Mouse (Mus musculus): ENCODE measurements around the gene H2-DMa. TPM values are rescaled to one million over a fixed set of nuclear protein-coding genes. Genes with fewer than 3 reads are reported as not detected.

The H2-DMa gene
- polyA plus RNA-seq, 1 experiment from 2014 or later, result 10.8 TPM

DNA sequence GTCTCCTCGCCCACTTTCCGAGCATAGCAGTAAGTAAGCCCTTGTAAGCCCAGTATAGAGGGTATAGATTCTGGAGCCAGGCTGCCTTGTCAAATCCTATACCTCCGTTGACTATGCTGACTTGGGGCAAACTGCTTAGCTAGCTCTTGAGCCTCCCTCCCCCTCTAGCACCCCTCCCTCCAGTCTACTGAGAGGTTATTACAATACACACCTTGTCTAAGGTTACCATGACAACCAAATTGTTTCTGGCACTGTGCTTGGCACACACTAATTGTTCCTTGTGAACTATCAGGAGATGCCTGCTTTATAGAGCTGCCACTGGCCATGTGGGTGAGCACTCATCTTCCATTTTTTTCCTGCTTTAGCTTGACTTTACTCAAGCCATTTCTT, 9.5 kb upstream of the H2-DMa start:
- H3K27ac ChIP-seq (ENCODE audit: low read length), result no peak overlapping the region; the same call in none of the 2 replicates
- no peak overlapping the region for H3K9ac ChIP-seq (ENCODE audit: low read length)
- H3K4me1 ChIP-seq (ENCODE audit: control insufficient read depth, insufficient read depth, low read length), result 0 out of 2 replicates have a peak, but pooled peaks cover 2% of the 10 kb centered on the region
- no peak overlapping the region for H3K4me3 ChIP-seq (replicated peaks; ENCODE audit: low read length)
- no peak for ATAC-seq (ENCODE audit: insufficient read depth, low FRiP score)
- no peak overlapping the region for H3K4me2 ChIP-seq (ENCODE audit: low read depth, low read length)
- WGBS, result 60% methylated on average over 3 of the region's 3 CpGs
- peaks cover 38% of the 10 kb centered on the region for H3K36me3 ChIP-seq (ENCODE audit: control insufficient read depth, insufficient read depth, low read length)
- no peaks in the 10 kb centered on the region for H3K27me3 ChIP-seq (ENCODE audit: control insufficient read depth, insufficient read depth, low read length)
- no peaks in the 10 kb centered on the region for H3K9me3 ChIP-seq (replicated peaks; ENCODE audit: control insufficient read depth, low read length)

DNA sequence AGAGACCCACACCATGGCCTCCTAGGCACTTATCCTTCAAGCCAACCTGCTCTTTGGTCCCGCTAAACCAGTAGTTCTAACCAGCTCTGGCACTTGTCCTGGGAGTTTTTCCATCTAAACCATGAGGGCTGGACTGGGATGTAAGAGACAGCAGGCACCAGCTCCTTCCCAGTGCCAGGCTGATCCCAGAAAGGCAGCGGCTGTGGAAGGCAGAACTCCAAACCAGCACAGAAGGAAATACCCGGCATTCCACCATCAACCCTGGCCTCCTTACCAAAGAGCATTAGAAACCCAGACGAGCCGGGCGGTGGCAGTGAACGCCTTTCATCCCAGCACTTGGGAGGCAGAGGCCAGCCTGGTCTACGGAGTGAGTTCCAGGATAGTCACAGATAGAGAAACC, 9.0 kb upstream of the H2-DMa start:
- peak overlapping the region; percentile 32 for H3K27ac ChIP-seq (ENCODE audit: low read length)
- H3K36me3 ChIP-seq (ENCODE audit: control insufficient read depth, insufficient read depth, low read length), result peaks cover 43% of the 10 kb centered on the region
- no peak for ATAC-seq (ENCODE audit: insufficient read depth, low FRiP score)

DNA sequence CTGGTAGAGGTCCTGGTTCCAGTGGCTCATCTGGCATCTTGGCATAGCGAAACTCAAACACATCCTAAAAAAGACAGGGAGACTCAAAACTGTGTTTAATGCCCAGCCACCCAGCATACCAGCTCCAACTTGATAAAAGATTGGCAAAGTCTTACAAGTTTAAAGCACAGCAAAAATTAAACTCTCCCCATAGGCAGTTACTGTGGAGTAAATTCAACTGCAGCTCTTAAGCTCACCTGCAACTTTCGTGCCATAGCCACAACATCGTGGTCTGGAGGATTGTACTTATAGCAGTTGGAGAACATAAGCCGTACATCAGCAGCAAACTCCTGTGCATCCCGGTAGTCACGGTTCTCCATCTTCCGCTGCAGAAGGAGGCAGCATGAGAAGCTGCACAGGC, 5.2 kb upstream of the H2-DMa start:
- no peak for ATAC-seq (ENCODE audit: insufficient read depth, low FRiP score)

More for the DNA sequence above, 9.0 kb upstream of the H2-DMa start:
- H3K4me1 ChIP-seq (ENCODE audit: control insufficient read depth, insufficient read depth, low read length), result 0 out of 2 replicates have a peak, but pooled peaks cover 3% of the 10 kb centered on the region
- no peak overlapping the region for H3K9ac ChIP-seq (ENCODE audit: low read length)
- no peak overlapping the region for H3K4me2 ChIP-seq (ENCODE audit: low read depth, low read length)
- no peaks in the 10 kb centered on the region for H3K27me3 ChIP-seq (ENCODE audit: control insufficient read depth, insufficient read depth, low read length)
- no peak overlapping the region for H3K4me3 ChIP-seq (replicated peaks; ENCODE audit: low read length)
- no peaks in the 10 kb centered on the region for H3K9me3 ChIP-seq (replicated peaks; ENCODE audit: control insufficient read depth, low read length)
- WGBS, result 57% methylated on average over 8 of the region's 8 CpGs

DNA sequence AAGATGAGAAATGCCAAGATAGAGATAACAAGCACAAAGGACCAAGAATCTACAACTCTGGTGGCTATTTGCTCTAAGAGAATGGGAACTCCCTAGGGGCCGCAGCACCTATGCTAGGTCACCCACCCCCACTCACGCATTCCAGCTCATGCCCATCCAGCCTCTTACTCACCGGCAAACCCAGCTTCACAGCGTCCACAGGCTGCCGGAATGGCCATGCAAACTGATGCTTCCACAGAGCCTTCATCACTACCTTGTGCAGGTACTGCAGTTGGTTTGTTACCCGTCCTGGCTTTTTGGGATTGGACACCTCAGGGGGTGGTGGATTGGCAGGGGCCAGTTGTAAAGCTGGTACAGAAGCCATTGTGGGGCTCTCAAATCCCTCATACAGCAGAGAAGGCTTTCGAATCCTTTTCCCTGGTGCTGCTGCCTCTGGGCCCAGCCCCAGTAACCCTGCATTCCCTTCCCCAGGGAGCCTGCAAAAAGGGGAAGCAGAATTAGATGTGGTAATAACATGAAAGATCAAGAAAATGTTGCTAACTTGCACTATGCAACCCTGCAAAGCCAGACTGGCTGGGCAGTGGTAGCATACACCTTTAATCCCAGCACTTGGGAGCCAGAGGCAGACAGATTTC, 2.5 kb upstream of the H2-DMa start:
- ATAC-seq (ENCODE audit: insufficient read depth, low FRiP score), result no peak
- WGBS, result 23% methylated on average over 7 of the region's 7 CpGs
- peaks cover 49% of the 10 kb centered on the region for H3K36me3 ChIP-seq (ENCODE audit: control insufficient read depth, insufficient read depth, low read length)

More for the DNA sequence above, 5.2 kb upstream of the H2-DMa start:
- WGBS, result 92% methylated on average over 7 of the region's 7 CpGs
- Histone ChIP-seq H3K9ac (ENCODE audit: low read length) (no peak overlapping the region), H3K4me3 (replicated peaks; ENCODE audit: low read length) (no peak overlapping the region), H3K27ac (ENCODE audit: low read length) (no peak overlapping the region), H3K9me3 (replicated peaks; ENCODE audit: control insufficient read depth, low read length) (no peaks in the 10 kb centered on the region), H3K4me1 (ENCODE audit: control insufficient read depth, insufficient read depth, low read length) (peaks cover 17% of the 10 kb centered on the region), H3K27me3 (ENCODE audit: control insufficient read depth, insufficient read depth, low read length) (no peaks in the 10 kb centered on the region), H3K36me3 (ENCODE audit: control insufficient read depth, insufficient read depth, low read length) (peaks cover 58% of the 10 kb centered on the region), H3K4me2 (ENCODE audit: low read depth, low read length) (no peak overlapping the region)

DNA sequence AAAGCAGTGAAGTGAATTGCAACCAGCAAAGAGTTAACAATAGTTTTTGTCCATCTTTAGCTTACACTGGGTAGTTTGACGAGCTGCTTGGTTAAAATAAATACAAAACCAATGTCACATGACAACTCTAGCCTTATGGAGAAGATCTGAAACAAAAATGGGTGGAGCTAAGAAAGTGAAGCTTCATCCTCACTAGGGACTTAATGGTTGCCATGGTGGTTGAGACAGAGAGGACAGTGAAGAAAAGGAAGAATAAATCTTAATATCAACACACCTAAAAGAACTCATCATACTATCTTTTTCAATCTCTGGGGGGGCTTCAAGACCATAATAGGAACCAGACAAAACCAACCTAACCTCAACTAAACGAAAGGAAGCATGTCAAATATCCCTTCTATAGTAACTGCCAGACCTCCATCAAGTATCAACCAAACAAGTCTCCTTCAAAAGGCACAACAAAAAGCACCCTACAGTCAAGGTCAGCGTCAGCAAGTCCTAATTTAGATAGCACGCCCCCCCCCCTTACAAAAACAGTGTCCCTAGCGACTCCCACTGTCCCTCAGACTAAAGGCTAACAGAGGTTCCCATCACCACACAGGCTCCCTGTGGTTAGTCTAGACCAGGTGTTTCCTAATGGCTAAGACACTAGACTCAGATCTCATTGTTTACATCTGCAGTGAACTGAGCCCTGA, 1.8 kb upstream of the H2-DMa start:
- no peaks in the 10 kb centered on the region for H3K27me3 ChIP-seq (ENCODE audit: control insufficient read depth, insufficient read depth, low read length)
- 0% methylated on average over 5 of the region's 5 CpGs for WGBS
- H3K9ac ChIP-seq (ENCODE audit: low read length), result peak overlapping the region; percentile 87
- peak overlapping the region; percentile 78; the same call in 1 of the 2 replicates for H3K27ac ChIP-seq (ENCODE audit: low read length)
- peak overlapping the region; percentile 96 for H3K4me3 ChIP-seq (replicated peaks; ENCODE audit: low read length)
- ATAC-seq (ENCODE audit: insufficient read depth, low FRiP score), result no peak
- H3K4me1 ChIP-seq (ENCODE audit: control insufficient read depth, insufficient read depth, low read length), result peaks cover 17% of the 10 kb centered on the region
- no peaks in the 10 kb centered on the region for H3K9me3 ChIP-seq (replicated peaks; ENCODE audit: control insufficient read depth, low read length)
- H3K4me2 ChIP-seq (ENCODE audit: low read depth, low read length), result peak overlapping the region; percentile 97
- H3K36me3 ChIP-seq (ENCODE audit: control insufficient read depth, insufficient read depth, low read length), result peaks cover 42% of the 10 kb centered on the region

More for the DNA sequence above, 2.5 kb upstream of the H2-DMa start:
- H3K27ac ChIP-seq (ENCODE audit: low read length), result no peak overlapping the region
- peaks cover 17% of the 10 kb centered on the region for H3K4me1 ChIP-seq (ENCODE audit: control insufficient read depth, insufficient read depth, low read length)
- peak overlapping the region; percentile 97 for H3K4me2 ChIP-seq (ENCODE audit: low read depth, low read length)
- H3K27me3 ChIP-seq (ENCODE audit: control insufficient read depth, insufficient read depth, low read length), result no peaks in the 10 kb centered on the region
- H3K9ac ChIP-seq (ENCODE audit: low read length), result peak overlapping the region; percentile 87
- peak overlapping the region; percentile 96 for H3K4me3 ChIP-seq (replicated peaks; ENCODE audit: low read length)
- H3K9me3 ChIP-seq (replicated peaks; ENCODE audit: control insufficient read depth, low read length), result no peaks in the 10 kb centered on the region

DNA sequence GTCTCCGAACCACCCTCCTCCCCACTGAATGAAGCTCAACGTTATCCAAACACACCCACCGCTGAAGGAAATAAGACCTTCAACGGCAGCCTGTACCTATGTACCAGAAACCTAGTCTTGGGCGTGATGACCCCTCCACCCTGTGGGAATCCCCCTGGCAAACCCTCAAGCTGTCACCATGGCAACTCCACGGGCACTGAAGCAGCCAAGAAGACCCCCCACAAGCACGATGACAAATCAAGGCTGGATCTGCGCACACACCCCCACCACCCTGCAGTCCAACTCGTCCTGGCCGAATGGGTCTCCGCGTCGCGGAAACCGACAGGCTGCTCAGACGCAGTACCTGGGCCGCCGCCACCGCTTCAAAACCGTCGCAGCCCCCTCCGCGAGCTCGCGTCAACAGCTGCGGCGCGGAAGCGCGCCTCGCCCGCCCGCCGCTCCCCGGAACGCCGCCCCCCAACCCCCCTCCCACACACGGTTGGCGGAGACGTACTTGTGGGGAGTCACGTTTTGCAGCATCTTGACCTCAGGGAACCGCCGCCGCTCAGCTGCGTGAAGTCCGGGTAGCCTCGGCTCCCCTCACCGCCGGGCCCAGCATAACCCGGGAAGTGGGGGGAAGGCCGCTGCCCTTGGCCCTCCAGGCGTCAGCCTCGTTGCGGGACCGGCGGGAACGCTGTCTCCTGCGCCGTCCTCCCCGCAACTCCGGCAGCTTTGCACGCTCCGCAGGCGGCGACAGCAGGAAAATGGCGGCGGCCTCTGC, 1.0 kb upstream of the H2-DMa start:
- ATAC-seq (ENCODE audit: insufficient read depth, low FRiP score), result no peak
- under 1% methylated on average over 67 of the region's 67 CpGs for WGBS
- Histone ChIP-seq H3K4me2 (ENCODE audit: low read depth, low read length) (peak overlapping the region; percentile 97), H3K9me3 (replicated peaks; ENCODE audit: control insufficient read depth, low read length) (no peaks in the 10 kb centered on the region), H3K4me3 (replicated peaks; ENCODE audit: low read length) (peak overlapping the region; percentile 96), H3K9ac (ENCODE audit: low read length) (peak overlapping the region; percentile 87), H3K27me3 (ENCODE audit: control insufficient read depth, insufficient read depth, low read length) (no peaks in the 10 kb centered on the region), H3K27ac (ENCODE audit: low read length) (peak overlapping the region; percentile 78), H3K4me1 (ENCODE audit: control insufficient read depth, insufficient read depth, low read length) (peaks cover 17% of the 10 kb centered on the region), H3K36me3 (ENCODE audit: control insufficient read depth, insufficient read depth, low read length) (peaks cover 35% of the 10 kb centered on the region)

DNA sequence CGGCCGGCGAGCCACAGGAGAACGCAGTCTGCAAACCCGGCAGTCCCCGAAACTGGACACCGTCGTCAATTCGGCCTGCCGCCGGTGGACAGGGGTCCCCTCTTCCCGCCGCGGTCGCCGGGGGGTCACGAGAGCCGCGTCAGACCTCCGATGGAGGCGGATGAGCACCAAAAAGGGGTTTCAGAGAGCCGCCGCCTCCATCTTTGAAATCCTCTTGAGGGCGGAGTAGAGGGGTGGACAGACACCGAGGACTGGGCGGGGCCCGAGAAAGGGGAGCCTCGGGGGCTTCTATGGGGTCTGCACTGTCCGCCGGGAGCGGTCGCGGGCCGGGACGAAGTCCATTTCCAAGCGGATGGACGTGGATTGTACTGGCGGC, 480 bp upstream of the H2-DMa start:
- Histone ChIP-seq H3K36me3 (ENCODE audit: control insufficient read depth, insufficient read depth, low read length) (peaks cover 29% of the 10 kb centered on the region), H3K27ac (ENCODE audit: low read length) (peak overlapping the region; percentile 78), H3K9ac (ENCODE audit: low read length) (peak overlapping the region; percentile 87), H3K9me3 (replicated peaks; ENCODE audit: control insufficient read depth, low read length) (no peaks in the 10 kb centered on the region), H3K4me2 (ENCODE audit: low read depth, low read length) (peak overlapping the region; percentile 97), H3K4me3 (replicated peaks; ENCODE audit: low read length) (peak overlapping the region; percentile 96), H3K27me3 (ENCODE audit: control insufficient read depth, insufficient read depth, low read length) (no peaks in the 10 kb centered on the region), H3K4me1 (ENCODE audit: control insufficient read depth, insufficient read depth, low read length) (peaks cover 18% of the 10 kb centered on the region)
- no peak for ATAC-seq (ENCODE audit: insufficient read depth, low FRiP score)
- under 1% methylated on average over 38 of the region's 38 CpGs for WGBS

DNA sequence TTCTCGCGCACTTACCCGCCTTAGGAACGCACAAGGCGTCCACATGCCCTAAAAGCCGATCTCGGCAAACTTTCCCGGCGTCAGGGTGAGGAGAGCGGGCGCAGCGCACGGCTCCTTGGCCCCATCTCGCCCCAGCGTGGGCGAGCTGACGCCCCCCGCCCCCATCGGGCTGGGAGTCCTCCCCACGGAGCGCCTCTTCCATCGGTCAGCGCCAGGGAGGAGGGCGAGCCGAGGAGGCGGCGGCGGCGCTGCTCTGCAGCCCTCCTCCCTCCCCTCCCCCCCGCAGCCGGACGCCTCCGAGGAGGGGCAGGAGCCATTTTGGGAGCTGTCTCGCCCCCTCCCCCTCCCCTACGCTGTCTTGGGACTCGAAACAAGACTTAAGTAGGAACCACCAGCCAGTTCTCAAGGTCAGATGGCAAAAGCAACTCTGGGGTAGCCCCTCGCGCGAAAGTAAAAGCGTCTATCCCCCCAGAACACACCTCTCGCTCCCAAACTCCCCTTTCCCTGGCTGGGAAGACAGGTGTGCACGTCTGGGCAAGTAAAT, 911 bp downstream of the H2-DMa start:
- under 1% methylated on average over 42 of the region's 42 CpGs for WGBS
- Histone ChIP-seq H3K27me3 (ENCODE audit: control insufficient read depth, insufficient read depth, low read length) (no peaks in the 10 kb centered on the region), H3K4me3 (replicated peaks; ENCODE audit: low read length) (peak overlapping the region; percentile 96), H3K9me3 (replicated peaks; ENCODE audit: control insufficient read depth, low read length) (no peaks in the 10 kb centered on the region), H3K4me2 (ENCODE audit: low read depth, low read length) (peak overlapping the region; percentile 83), H3K9ac (ENCODE audit: low read length) (peak overlapping the region; percentile 99), H3K27ac (ENCODE audit: low read length) (peak overlapping the region; percentile 100), H3K36me3 (ENCODE audit: control insufficient read depth, insufficient read depth, low read length) (peaks cover 15% of the 10 kb centered on the region), H3K4me1 (ENCODE audit: control insufficient read depth, insufficient read depth, low read length) (peaks cover 23% of the 10 kb centered on the region)
- peak; percentile 30 for ATAC-seq (ENCODE audit: insufficient read depth, low FRiP score)

Measured in stomach, embryonic 16.5 days (tissue).